Mouse (Mus musculus) ES-E14 (cell line): ENCODE data around the gene Oxsr1. TPM values are rescaled to one million over a fixed set of nuclear protein-coding genes. Genes with fewer than 3 reads are reported as not detected.

Experiments
- DNase-seq: peaks from one replicate; pipeline ENCODE4 v3.0.0-alpha.2; 2013; ENCODE audit warnings: low read depth, low spot score
- H3K27ac ChIP-seq: 2 replicates; pipeline ENCODE4 v1.5.1; 2012; ENCODE audit warnings: low read depth, mild to moderate bottlenecking, low read length, moderate library complexity, mixed read lengths; ENCODE audit not compliant: poor library complexity, insufficient read depth, severe bottlenecking
- H3K36me3 ChIP-seq: 2 replicates; pipeline ENCODE4 v1.6.1; 2012; ENCODE audit warnings: mild to moderate bottlenecking, low read length, moderate library complexity, mixed read lengths; ENCODE audit not compliant: control insufficient read depth, poor library complexity, insufficient read depth, severe bottlenecking
- H3K4me1 ChIP-seq, 2 experiments: fragments of 150-350 bp in 1 of 2; sonication (generic) in 1 of 2; 2 replicates each; pipeline ENCODE4 v1.6.1; 2012; ENCODE audit warnings: low read length in 2 of 2, mild to moderate bottlenecking in 1 of 2, mixed read lengths in 1 of 2; ENCODE audit not compliant: control insufficient read depth in 2 of 2, insufficient read depth in 2 of 2, poor library complexity in 1 of 2
- H3K4me3 ChIP-seq, 2 experiments: fragments of 150-350 bp in 1 of 2; sonication (generic) in 1 of 2; 2 replicates each; pipeline ENCODE4 v1.5.1; 2012; ENCODE audit warnings: low read length in 2 of 2, low read depth in 1 of 2, mild to moderate bottlenecking in 1 of 2, mixed read lengths in 1 of 2; ENCODE audit not compliant: insufficient read depth in 1 of 2, poor library complexity in 1 of 2, severe bottlenecking in 1 of 2
- H3K9ac ChIP-seq: 2 replicates; pipeline ENCODE4 v1.6.1; 2012; ENCODE audit warnings: low read depth, mild to moderate bottlenecking, low read length, mixed read lengths; ENCODE audit not compliant: poor library complexity, insufficient read depth, severe bottlenecking
- H3K9me3 ChIP-seq: fragments of 150-350 bp; sonication (generic); 2 replicates; pipeline ENCODE4 v1.6.1; 2012; ENCODE audit warnings: low read depth, mild to moderate bottlenecking, low read length; ENCODE audit not compliant: control insufficient read depth, insufficient read depth
- CHD2 ChIP-seq: IDR thresholded peaks from 2 replicates; pipeline ENCODE4 v1.6.1; 2014; ENCODE audit warnings: mild to moderate bottlenecking, low read depth, low read length, inconsistent platforms
- HCFC1 ChIP-seq: IDR thresholded peaks from 2 replicates; pipeline ENCODE4 v1.6.1; 2012; ENCODE audit warnings: low read length, inconsistent platforms, borderline replicate concordance; ENCODE audit not compliant: insufficient read depth
- MAFK ChIP-seq: IDR thresholded peaks from 2 replicates; pipeline ENCODE4 v1.6.1; 2014; ENCODE audit warnings: mild to moderate bottlenecking, low read depth, low read length, inconsistent platforms; ENCODE audit not compliant: insufficient read depth
- ZC3H11A ChIP-seq: IDR thresholded peaks from 2 replicates; pipeline ENCODE4 v1.6.1; 2012; ENCODE audit warnings: low read depth, mild to moderate bottlenecking, inconsistent platforms, low read length, borderline replicate concordance
- ZNF384 ChIP-seq: IDR thresholded peaks from 2 replicates; pipeline ENCODE4 v1.6.1; 2012; ENCODE audit warnings: low read depth, low read length, inconsistent platforms
- in situ Hi-C, 2 experiments: fragments of 600-800 bp; cut with MboI; formaldehyde crosslinking; loops; one replicate each; pipeline ENCODE4 v1.15.1; 2025; ENCODE audit warnings: low sequenced_read_pairs in 2 of 2, inconsistent platforms in 1 of 2; ENCODE audit not compliant: unreplicated experiment in 2 of 2
- total RNA-seq: library from RNA; depleted of rRNA; stranded (reverse); fragments of 300-350 nt; gene quantifications from 2 replicates; pipeline ENCODE4 v1.2.3, GENCODE M21; 2012

The Oxsr1 gene
- total RNA-seq, 1 experiment: 52.1 TPM

- Histone ChIP-seq H3K4me3 (no peak overlapping the region), H3K27ac (no peak overlapping the region), H3K9ac (no peak overlapping the region), H3K4me1 (peaks cover 0 to 6% of the 10 kb centered on the region in 2 experiments; a peak in 3 of 4 replicates), H3K9me3 (no peaks in the 10 kb centered on the region), H3K36me3 (peaks cover 6% of the 10 kb centered on the region; the same call in 1 of the 2 replicates)
- in situ Hi-C loops: no loop called here
- no peak for DNase-seq
- TF ChIP-seq ZNF384 (no peak), ZC3H11A (no peak), CHD2 (no peak), MAFK (no peak), HCFC1 (no peak)
Measured at GRCm38 (mm10) chr9:119313096-119313495, 9.1 kb downstream of the Oxsr1 start.

GRCm38 (mm10) chr9:119309067-119309466 lies 13.2 kb downstream of the Oxsr1 start:
- in situ Hi-C loops: no loop called here
- no peak for DNase-seq
- H3K4me3 ChIP-seq: no peak overlapping the region
- H3K9me3 ChIP-seq: no peaks in the 10 kb centered on the region
- H3K27ac ChIP-seq: no peak overlapping the region
- H3K36me3 ChIP-seq: peaks cover 8% of the 10 kb centered on the region; the same call in 1 of the 2 replicates
- H3K9ac ChIP-seq: no peak overlapping the region
- H3K4me1 ChIP-seq: peaks cover 0 to 6% of the 10 kb centered on the region in 2 experiments; a peak in 2 of 4 replicates
- no peak for TF ChIP-seq ZC3H11A
- no peak for TF ChIP-seq HCFC1
- TF ChIP-seq MAFK: no peak
- no peak for TF ChIP-seq ZNF384
- TF ChIP-seq CHD2: no peak

- Histone ChIP-seq H3K36me3 (peaks cover 11% of the 10 kb centered on the region; the same call in 1 of the 2 replicates), H3K9me3 (no peaks in the 10 kb centered on the region), H3K4me3 (no peak overlapping the region), H3K9ac (no peak overlapping the region), H3K4me1 (peaks cover 0 to 2% of the 10 kb centered on the region in 2 experiments; a peak in 2 of 4 replicates), H3K27ac (no peak overlapping the region)
- DNase-seq: no peak
- TF ChIP-seq ZNF384 (no peak), ZC3H11A (no peak), HCFC1 (no peak), CHD2 (no peak), MAFK (no peak)
- in situ Hi-C loops: no loop called here
Measured at GRCm38 (mm10) chr9:119305863-119306262, 16.4 kb downstream of the Oxsr1 start.

GRCm38 (mm10) chr9:119298563-119298962 lies 23.7 kb downstream of the Oxsr1 start:
- in situ Hi-C loops: no loop called here
- Histone ChIP-seq H3K4me1 (0 out of 4 replicates have a peak, but pooled peaks cover 0 to 3% of the 10 kb centered on the region in 2 experiments), H3K9me3 (no peaks in the 10 kb centered on the region), H3K27ac (no peak overlapping the region), H3K36me3 (peaks cover 13% of the 10 kb centered on the region; the same call in 1 of the 2 replicates), H3K4me3 (no peak overlapping the region), H3K9ac (no peak overlapping the region)
- no peak for TF ChIP-seq HCFC1
- no peak for TF ChIP-seq ZNF384
- no peak for TF ChIP-seq ZC3H11A
- no peak for TF ChIP-seq CHD2
- no peak for TF ChIP-seq MAFK
- no peak for DNase-seq
